Mouse (Mus musculus) CD4-positive helper T cell, adult 2 months (primary cell): ENCODE measurements at regions not wholly inside any gene's neighbourhood (a gene's known extent, or its start where the extent isn't known, plus 50 kb on each side); places are given as distances from the start of the nearest gene placed in this dataset.

ENCODE experiments used
- DNase-seq: peaks from one replicate; pipeline ENCODE4 v3.0.0-alpha.2; 2012; ENCODE audit warnings: low read depth, missing footprints, low spot score

DNA sequence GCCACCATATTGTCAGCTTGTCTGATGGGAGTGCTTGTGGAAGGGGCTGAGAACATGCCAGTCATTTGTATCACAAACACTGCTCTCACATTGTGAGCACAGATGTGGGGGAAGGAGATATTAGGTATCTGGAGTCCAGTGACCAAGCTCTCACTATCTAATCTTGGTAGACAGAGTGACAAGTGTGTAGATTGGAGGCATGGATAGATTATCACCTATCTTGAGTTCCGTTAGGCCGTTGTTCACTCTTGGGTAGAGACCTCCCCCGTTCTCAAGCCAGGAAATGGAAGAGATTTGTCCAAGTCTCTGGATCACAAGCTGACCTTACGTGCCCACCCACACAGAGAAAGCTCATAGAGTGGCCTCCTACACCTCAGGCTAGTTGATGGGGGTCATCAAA is 99.1 kb upstream of the Id2 start:
- DNase-seq = no peak

DNA sequence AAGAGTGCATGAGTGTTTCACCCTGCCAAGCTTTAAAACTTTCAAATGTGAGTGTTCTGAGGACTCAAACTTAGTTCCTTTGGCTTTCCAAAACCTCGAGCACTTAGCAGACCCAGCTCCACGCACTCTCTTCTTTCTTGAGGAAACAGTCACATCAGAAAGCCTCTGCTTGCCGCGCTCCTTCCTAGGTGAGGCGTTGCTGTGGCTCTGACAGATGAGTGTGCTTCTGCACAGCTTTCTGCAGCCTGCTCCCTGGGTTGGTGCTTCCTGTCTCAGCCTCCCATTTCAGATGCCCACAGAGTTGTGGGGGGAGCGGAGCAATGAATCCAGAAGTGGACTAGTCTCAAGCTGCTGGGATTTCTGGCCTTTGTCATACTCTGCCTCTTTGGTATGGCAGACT is 95.3 kb upstream of the Id2 start:
- DNase-seq = peak; percentile 25

DNA sequence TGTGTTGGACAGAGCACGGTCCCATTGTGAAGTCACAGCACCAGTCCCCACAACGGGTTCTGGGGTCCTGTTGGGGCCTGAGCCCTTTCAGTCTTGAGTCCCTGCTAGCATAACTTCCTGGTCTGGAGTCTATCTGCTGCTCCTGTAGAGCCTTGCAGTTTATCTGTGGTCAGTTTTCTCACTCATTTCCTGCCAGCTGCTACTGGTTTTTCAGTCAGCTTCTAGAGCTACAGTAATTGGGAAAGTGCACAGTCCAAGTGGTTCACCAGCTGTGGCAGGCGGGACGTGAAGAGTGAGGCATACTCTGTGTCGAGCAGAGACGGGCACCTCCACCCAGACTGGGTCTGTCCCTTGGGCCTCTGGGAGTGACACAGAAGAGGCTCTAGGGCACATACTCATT is 93.4 kb upstream of the Id2 start:
- peak; percentile 67 for DNase-seq

DNA sequence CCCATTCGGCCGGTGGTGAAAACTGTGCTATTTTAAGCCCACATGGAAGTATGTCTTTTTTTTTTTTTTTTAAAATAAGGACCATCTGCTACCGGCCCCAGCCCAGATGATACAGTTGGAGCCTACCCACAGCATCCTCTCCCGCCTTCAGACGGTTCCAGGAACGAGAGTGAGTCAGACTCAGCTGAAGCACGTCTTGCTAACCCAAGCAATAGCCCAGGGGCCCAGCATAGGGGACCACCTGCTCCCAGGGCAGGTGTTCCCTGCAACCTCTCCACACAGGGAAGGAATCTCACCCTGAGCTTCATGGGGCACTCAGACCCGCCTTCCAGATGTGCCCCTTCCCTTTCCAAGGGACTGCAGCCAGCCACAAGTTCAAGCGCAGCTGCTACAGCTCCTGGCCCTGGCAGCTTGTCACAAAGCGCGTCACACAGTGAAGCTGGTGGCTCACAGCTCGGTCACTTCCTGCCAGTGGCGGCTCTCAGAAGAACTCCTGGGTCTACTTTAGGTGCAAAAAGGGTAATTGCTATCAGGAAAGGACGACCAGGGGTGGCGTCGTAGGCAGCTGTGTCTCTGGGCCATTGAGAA is 92.3 kb upstream of the Id2 start:
- DNase-seq = peak; percentile 85

DNA sequence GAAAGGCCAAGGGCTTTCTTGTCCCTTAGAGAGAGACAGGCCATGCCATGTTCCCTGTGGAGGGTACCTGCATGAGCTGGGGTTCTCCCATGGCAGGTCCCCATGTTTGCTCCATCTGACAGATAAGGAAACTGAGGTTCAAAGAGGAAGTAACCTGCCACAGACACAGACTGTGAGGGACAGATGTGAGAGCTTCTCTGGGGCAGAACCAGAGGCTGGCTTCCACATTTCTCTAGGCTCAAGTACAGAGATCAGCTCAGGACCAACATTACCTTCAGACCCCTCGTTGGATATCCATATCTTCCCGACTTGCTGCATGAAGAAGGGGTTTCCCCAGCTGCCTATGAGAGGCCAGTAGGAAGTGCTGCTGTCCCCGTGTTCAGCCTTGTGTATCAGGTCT is 91.6 kb upstream of the Id2 start:
- peak; percentile 38 for DNase-seq

DNA sequence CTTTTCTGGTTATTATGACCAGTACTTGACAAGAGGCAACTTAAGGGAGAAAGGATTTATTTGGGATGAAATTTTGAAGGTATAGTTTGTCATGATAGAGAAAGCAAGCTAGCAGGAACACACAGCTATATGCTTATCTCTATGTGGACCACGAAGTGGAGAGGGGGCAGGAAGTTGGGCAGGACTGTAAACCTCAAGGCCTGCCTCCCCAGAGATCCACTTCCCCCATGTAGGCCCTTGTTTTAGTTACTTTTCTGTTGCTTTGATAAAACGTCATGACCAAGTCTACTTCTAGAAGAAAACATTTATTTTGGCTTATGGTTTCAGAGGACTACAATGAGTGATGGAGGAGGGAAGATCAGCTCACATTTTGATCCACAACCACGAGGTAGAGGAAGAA is 90.3 kb upstream of the Id2 start:
- DNase-seq = peak; percentile 60

DNA sequence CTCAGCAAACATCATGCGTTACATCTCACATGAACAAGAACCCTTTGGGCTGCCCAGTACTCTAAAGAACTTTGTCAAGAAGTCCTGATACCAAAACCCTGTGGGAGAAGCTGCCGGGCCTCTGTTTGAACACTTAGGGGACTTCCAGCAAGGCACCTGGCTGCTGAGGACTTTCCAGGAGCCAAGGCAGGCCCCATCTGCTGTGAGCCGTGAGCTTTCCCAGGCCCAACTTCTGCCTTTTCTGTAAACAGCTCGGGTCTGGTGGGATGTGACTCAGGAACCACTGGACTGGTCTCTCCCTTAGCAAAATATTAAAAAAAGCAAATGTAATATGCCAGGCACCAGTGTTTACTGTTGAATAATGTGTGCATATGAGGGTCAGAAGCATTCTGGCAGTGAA is 85.7 kb upstream of the Id2 start:
- no peak for DNase-seq

DNA sequence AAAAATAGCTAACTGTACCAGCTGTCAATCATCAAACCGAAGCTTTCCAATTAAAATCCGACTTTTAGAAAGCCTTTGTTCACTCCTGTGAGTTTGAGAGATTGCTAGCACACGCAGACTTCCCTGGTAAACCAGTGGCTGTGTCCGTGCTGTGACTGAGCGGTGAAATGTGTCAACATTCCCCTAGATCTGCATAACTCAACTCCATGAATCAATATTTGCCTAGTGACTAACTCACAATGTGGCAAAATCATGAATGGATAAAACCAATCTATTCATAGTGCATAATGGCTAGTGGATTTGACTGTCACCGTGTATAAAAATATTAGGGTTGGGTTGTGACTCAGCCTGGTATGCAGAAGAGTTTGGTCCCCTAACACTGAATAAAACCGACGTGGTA is 84.4 kb upstream of the Id2 start:
- DNase-seq = no peak

DNA sequence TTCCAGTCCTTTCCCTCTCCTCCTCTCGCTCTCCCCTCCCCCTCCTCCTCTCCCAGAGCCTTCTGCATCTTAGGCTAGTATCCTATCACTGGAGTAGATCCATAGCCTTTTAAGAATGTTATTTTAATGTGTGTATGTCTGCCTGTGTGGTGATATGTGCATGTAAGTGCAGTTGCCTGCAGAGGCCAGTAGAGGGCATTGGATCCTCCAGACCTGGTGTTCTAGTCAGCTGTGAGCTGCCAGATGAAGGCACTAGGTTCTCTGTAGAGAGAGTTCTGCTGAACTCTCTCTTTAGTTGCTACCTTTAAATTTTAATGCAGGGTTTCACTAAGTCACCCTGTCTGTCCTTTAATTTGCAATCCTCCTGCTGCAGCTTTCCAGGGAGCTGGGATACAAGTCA is 83.9 kb upstream of the Id2 start:
- no peak for DNase-seq

DNA sequence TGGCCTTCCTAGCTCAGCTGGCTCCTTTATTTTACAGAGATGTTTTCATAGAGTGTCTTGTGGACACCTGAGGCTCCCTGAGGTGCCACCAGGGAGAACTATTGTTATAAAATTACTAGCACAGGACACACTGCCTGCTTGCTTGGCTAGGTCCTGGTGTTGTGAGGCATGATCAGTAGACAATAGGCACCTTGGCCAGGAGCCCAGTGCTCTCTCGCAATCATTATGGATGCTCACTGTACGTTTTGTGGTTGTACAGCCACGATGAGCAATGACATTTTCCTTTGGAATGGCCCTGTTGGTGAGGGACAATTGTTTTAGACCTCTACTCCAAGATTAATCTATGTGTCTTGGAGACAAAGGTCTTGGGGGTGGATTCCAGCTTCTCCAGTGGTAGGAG is 83.3 kb upstream of the Id2 start:
- no peak for DNase-seq

DNA sequence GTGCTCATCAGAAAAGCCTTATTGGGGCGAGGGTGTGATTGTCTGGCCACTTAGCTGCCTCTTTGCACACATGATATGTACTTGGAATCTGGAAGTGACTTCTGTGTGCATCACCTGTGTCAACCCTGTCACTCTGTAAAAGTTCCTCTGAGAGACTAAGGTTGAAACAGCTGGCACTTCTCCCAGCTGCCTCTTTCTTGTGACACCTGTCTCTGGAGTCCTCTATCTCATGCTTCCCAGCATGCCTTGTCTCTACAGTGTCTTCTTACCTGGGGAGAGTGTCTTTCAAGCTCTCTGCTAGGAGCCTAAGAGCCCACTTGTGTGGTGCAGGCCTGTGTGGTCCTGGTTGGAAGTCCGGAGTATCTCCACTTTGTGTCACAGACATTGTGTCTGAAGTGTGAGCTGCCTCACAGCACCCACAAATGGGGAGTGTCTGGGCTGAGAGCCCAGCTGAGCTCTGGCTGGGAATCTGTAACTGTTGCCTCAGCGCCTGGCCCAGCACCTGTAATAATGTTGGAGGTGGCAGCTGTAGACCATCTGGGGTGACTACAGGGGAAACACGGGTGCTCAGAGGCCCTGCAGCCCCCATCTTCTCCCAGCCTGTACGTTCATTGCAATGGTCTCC is 81.7 kb upstream of the Id2 start:
- no peak for DNase-seq

DNA sequence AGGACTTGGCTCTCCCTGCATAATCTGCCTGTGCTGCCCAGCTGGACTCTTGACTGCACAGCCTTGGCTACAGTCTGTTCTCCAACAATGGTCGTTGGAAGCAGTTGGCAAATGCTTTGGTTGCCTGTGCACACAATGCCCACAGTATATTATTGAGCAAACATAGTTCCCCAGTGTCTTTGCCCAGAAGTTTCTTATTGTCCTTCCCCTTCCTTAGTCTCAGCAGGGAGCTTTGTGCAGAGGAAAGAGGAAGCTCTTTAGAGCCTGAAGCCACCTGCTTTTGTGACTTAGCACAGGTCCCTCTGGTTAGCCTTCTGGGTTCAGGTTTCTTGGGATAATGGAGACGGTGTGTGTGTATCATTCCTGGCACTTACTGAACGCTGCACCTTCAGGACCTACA is 80.9 kb upstream of the Id2 start:
- no peak for DNase-seq

DNA sequence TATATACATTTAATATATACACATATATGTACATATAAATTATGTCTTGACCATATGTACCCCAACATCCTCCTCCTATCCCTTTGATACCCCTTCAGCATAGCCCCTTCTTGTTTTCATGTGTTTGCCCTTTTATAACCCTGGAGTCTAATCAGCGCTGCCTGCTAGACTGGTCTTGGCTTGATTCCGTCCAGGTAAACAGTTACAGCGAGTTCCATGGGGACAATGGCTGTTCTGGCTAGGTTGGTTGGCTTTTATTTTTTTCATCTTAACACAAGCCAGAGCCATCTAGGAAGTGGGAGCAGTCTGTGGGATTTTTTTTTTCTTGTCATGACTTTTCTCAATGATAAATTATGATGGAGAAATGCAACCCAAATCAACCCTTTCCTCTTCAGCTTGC is 79.6 kb upstream of the Id2 start:
- DNase-seq = no peak

DNA sequence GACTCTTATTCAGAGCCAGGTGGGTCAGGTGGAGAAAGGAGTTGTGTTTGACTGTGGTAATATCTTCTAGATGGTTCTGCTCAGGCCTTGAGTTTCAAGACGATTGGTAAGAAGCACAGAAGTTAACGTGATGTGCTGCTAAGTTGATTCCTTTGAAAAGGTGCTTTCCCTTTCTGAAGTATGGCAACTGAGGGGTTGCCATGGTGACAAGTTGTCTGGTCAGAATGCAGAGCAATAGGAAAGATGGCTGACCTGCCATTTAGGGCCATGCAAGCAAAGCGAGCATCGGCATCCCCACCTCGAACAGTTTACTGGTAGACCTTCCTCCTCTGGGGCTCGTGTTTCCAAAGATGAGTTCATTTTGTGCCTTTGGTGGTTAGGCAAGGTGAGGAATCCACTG is 76.1 kb upstream of the Id2 start:
- DNase-seq = no peak

DNA sequence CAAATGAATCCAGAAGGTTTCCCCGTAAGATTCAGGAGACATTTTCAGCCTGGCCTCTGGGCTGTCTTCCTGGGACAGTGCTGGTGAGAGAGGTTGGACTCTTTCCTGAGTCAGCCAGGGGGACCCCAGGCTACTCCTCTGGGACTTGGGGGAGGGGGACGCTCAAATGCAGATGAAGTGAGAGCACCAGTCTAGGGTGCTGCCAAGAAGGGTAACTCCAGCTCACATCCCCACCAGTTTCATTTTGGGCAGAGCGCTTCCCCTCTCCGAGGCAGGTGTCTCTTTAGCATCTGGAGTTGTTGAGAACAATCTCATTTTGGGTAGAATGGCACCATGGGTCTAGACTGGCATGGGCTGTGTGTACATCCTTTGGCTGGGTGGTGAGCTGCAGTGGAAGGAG is 75.5 kb upstream of the Id2 start:
- DNase-seq = no peak

DNA sequence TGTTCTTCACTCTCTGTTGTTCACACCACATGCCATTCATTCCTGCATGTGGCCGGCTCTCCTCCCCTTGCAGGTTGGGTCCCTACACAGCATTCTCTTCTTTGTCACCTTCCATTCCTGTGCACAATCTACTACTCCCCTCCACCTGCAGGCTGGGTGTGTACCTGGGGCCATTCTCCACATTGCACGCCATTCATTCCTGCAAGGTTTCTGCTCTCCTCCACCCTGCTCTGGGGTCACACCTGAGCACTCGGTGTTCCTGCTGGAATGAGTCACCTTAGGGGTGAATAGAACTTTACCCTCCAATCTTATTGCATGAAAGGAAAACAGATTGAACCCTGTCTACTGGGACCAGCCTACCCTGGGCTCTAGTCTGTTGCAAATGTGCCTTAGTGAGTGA is 72.7 kb upstream of the Id2 start:
- no peak for DNase-seq

DNA sequence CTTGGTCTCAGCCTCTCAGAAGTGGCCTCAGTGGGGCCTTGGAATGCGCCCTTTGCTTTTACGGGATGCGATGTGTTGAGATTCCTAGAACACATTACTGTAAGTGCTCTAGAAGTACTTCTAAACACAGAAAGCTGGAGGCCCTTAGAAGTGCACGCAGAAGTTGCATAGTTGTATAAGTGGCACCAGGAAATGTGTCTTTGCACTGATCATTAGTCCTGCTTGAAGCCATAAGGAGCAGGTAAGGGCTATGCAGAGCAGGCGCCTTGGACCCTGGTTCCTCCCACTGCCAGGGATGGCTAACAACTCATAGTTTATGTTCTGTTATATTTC is 71.2 kb upstream of the Id2 start:
- DNase-seq = no peak

DNA sequence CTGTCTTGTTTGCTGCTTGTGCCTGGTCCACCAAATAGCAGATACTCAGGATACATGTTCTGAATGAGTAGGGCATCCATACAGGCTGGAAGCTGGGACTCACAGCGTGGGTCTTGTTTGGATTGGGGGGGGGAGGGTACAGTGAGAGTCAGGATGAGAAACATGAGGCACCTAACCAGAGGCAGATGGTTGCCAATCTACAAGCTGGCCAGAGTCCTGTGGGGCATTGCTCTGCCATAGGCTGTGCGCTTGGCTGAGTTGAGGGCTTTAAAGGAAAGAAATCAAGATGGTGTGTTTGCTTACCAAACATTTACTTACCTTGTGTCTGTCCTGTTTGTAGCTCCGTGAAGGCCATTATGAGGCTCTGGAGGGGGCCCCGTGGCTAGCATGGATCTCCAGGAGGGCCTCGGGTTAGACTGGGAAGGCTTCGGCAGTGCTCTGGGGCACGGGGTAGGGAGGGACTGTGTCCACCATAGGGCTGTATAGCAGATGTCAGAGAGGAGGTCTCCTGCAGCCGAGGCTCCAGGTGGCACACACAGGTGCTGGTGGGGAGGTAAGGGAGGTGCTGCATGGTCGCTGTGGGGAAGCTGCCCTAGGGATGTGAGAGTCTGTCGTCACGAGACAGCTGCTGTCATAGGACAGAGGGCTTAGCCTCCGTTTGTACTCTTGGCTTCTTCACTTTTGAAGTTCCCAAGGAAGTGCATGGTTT is 70.7 kb upstream of the Id2 start:
- no peak for DNase-seq

DNA sequence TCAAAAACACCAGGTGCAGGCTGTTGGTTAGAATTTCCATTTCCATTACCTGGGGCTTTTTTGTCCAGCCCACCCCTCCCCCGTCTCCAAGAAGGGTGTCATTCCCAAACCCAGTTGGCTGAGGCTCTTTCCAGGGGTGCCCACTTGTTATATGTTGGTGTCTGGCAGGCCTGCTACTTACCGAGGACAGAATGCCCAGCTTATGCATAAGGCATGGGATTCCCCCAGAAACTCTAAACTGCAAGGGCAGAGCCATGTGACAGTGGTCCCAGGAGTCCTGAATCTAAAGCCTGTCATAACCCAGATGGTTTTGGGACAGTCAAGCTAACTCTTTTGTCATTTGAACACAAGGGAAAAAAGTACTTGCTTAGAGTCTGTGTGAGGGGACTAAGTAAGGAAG is 69.6 kb upstream of the Id2 start:
- no peak for DNase-seq

DNA sequence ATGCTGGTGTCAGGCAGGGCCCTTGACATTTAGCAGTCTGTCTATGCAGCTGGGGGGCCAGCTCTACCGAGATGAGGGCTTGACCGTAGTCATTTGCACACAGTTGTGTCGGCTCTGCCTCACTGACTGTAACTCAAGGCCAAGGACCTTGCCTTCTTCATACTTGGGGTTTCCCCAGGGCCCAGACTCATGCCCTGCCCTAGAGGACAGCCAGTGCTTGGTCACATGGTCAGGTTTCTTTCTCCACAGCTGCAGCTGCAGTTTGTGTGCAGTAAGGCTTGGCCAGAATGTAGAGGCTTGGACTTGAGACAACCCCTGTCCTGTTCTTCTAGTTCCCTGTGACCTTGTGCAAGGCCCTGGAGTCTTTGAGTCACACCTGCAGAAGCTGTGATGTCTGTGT is 68.7 kb upstream of the Id2 start:
- DNase-seq = no peak

DNA sequence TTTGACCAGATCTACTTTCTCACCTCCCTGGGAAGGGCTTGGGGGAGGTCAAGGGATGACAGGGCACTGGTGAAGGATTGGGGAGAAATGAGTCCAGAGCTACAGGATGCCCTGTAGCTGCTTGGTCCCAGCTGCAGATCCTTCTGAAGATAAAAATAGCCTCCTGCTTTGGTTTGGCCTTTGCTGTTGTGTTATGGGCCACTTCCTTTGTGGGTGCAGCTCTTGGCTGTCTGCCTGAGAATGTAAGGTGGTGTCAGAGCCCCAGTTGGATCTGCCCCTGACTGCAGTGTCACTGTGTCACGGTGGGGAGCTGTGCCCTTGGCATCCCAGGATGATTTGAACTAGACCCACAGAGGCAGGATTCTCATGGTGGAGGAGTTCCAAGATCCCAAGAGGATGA is 67.8 kb upstream of the Id2 start:
- DNase-seq = peak; percentile 20

DNA sequence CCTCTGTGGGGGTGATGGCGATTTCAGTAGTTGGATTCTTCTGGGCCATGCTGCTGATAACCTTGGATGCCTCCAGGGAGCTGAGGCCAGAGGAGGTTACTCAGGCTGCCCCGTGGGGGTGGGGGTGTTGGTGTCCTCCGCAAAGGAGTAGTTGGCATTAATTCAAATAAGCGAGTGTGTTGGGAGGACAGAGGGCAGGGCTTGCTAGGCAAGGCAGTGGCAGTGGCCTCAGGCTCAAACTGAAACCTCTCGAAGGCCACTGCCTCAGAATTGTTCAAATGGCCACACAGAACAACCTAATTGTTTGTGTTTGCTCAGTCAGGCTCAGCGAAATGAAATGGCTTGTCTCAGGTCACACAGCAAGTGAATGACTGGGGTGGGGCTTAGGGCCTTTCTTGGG is 66.6 kb upstream of the Id2 start:
- no peak for DNase-seq

DNA sequence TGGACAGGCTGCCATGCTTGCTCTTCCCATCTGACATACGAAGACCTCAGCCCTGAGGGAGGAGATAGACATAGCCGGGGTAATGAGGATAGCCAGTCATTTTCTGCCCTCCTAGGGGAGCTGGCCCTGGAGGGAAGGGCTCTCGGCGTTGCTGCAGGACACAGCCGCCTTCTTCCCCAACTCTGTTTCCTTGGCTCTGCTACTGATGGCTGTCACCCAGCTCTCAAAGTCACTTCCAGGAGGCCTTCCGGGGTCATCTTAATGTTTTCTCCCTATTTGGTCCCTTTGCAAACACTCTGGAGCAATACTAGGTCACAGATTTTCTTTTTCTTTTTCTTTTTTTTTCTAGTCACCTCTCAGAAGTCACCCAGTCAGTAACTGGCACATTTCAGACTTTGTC is 65.9 kb upstream of the Id2 start:
- DNase-seq = no peak

DNA sequence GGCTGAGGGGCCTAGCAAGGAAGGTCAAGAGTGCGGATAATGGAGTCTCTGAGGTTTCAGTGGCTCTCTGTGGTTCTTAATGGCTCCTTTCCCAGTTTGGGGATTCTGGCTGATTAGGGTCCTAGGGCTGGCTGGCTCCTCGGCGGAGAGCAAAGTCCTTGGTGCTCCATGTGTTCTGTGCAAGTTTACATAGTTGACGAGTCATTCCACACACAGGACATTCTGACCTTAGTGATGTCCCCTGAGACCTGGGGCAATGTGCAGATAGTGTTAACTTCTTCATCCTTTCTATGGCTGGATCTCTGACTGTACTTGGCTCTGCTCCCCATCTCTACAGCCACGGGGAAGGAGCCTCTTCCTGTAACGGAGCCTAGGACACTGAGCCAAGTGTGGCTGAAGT is 65.0 kb upstream of the Id2 start:
- no peak for DNase-seq
